Mouse (Mus musculus): ENCODE results near the gene Pop7. TPM values are rescaled to one million over a fixed set of nuclear protein-coding genes. Genes with fewer than 3 reads are reported as not detected.

The Pop7 gene
- polyA plus RNA-seq, 1 experiment from 2014 or later, result 57.9 TPM

- no peak for DNase-seq (ENCODE audit: low spot score)
- Histone ChIP-seq H3K4me3 (ENCODE audit: low read depth, low read length) (peak overlapping the region; percentile 89), H3K27ac (ENCODE audit: low read depth, low read length) (peak overlapping the region; percentile 94), H3K9ac (ENCODE audit: low read length) (peak overlapping the region; percentile 93), H3K36me3 (ENCODE audit: control insufficient read depth, insufficient read depth, low read length) (peaks cover 20% of the 10 kb centered on the region), H3K27me3 (ENCODE audit: control insufficient read depth, insufficient read depth, low read length) (no peaks in the 10 kb centered on the region), H3K4me1 (ENCODE audit: control insufficient read depth, insufficient read depth, low read length) (peaks cover 14% of the 10 kb centered on the region; the same call in 1 of the 2 replicates), H3K9me3 (ENCODE audit: control insufficient read depth, low read length) (no peaks in the 10 kb centered on the region), H3K4me2 (ENCODE audit: low read depth) (peak overlapping the region; percentile 69)
- whole genome bisulfite sequencing, result 80% methylated on average over 8 of the region's 8 CpGs
- no peak for ATAC-seq (ENCODE audit: insufficient read depth, low FRiP score, low TSS enrichment)
Observed at GRCm38 (mm10) chr5:137530075-137530474, 27.8 kb upstream of the Pop7 start.

- no peak for ATAC-seq (ENCODE audit: insufficient read depth, low FRiP score, low TSS enrichment)
- 78% methylated on average over 15 of the region's 15 CpGs for WGBS
- peaks cover 20% of the 10 kb centered on the region for H3K36me3 ChIP-seq (ENCODE audit: control insufficient read depth, insufficient read depth, low read length)
- peak overlapping the region; percentile 69 for H3K4me2 ChIP-seq (ENCODE audit: low read depth)
- peaks cover 14% of the 10 kb centered on the region; the same call in 1 of the 2 replicates for H3K4me1 ChIP-seq (ENCODE audit: control insufficient read depth, insufficient read depth, low read length)
- H3K9me3 ChIP-seq (ENCODE audit: control insufficient read depth, low read length), result no peaks in the 10 kb centered on the region
- H3K27ac ChIP-seq (ENCODE audit: low read depth, low read length), result no peak overlapping the region
- DNase-seq (ENCODE audit: low spot score), result no peak
- peak overlapping the region; percentile 89 for H3K4me3 ChIP-seq (ENCODE audit: low read depth, low read length)
- H3K27me3 ChIP-seq (ENCODE audit: control insufficient read depth, insufficient read depth, low read length), result no peaks in the 10 kb centered on the region
- H3K9ac ChIP-seq (ENCODE audit: low read length), result peak overlapping the region; percentile 93; the same call in 1 of the 2 replicates
Observed at GRCm38 (mm10) chr5:137529221-137529995, 27.1 kb upstream of the Pop7 start.

DNA sequence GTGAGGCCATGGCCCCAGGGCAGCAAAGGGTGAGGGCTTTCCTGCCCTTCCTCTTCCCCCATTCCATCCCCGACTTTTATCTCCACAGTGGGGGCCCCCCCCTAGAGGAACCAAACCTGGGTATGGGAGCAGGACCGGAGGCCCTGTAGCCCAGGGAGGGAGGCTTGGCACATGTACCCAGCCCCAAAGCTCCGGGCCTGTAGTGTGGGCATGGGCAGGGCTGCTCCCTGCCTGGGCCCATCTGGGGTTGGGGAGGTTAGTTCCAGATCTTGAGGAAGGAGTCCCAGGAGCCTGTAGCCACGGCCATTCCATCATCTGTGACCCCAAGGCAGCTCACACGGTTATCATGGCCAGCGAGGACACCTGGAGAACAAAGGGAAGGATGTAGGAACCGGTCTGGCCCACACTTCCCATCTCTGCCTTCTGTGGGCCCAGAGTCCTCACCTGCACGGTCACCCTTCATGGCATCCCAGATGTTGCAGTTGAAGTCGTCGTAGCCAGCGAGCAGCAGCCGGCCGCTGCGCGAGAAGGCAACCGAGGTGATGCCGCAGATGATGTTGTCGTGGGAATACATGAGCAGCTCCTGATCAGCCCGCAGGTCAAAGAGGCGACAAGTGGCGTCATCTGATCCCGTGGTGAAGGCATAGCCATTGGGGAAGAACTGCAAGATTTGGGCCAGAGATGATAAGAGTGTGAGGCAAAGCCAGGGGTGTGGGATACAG is 26.1 kb upstream of the Pop7 start:
- H3K9ac ChIP-seq (ENCODE audit: low read length), result no peak overlapping the region
- 85% methylated on average over 22 of the region's 22 CpGs for WGBS
- peaks cover 14% of the 10 kb centered on the region; the same call in 1 of the 2 replicates for H3K4me1 ChIP-seq (ENCODE audit: control insufficient read depth, insufficient read depth, low read length)
- H3K27me3 ChIP-seq (ENCODE audit: control insufficient read depth, insufficient read depth, low read length), result no peaks in the 10 kb centered on the region
- no peak overlapping the region for H3K27ac ChIP-seq (ENCODE audit: low read depth, low read length)
- no peaks in the 10 kb centered on the region for H3K9me3 ChIP-seq (ENCODE audit: control insufficient read depth, low read length)
- ATAC-seq (ENCODE audit: insufficient read depth, low FRiP score, low TSS enrichment) (no peak), DNase-seq (ENCODE audit: low spot score) (no peak)
- peaks cover 29% of the 10 kb centered on the region for H3K36me3 ChIP-seq (ENCODE audit: control insufficient read depth, insufficient read depth, low read length)
- H3K4me3 ChIP-seq (ENCODE audit: low read depth, low read length), result 0 out of 2 replicates have a peak overlapping the region, but pooled peaks have one; percentile 4
- no peak overlapping the region for H3K4me2 ChIP-seq (ENCODE audit: low read depth)

GRCm38 (mm10) chr5:137527413-137527812 is 25.1 kb upstream of the Pop7 start:
- H3K27ac ChIP-seq (ENCODE audit: low read depth, low read length), result no peak overlapping the region
- no peak for DNase-seq (ENCODE audit: low spot score)
- ATAC-seq (ENCODE audit: insufficient read depth, low FRiP score, low TSS enrichment), result no peak

GRCm38 (mm10) chr5:137526192-137526936 is 24.0 kb upstream of the Pop7 start:
- Histone ChIP-seq H3K9ac (ENCODE audit: low read length) (no peak overlapping the region), H3K36me3 (ENCODE audit: control insufficient read depth, insufficient read depth, low read length) (peaks cover 47% of the 10 kb centered on the region), H3K9me3 (ENCODE audit: control insufficient read depth, low read length) (no peaks in the 10 kb centered on the region), H3K4me1 (ENCODE audit: control insufficient read depth, insufficient read depth, low read length) (peaks cover 14% of the 10 kb centered on the region; the same call in 1 of the 2 replicates), H3K4me3 (ENCODE audit: low read depth, low read length) (no peak overlapping the region), H3K4me2 (ENCODE audit: low read depth) (no peak overlapping the region), H3K27ac (ENCODE audit: low read depth, low read length) (peak overlapping the region; percentile 34; the same call in 1 of the 2 replicates), H3K27me3 (ENCODE audit: control insufficient read depth, insufficient read depth, low read length) (no peaks in the 10 kb centered on the region)
- WGBS, result 51% methylated on average over 16 of the region's 16 CpGs
- ATAC-seq (ENCODE audit: insufficient read depth, low FRiP score, low TSS enrichment) (no peak), DNase-seq (ENCODE audit: low spot score) (no peak)

More at GRCm38 (mm10) chr5:137527413-137527812, 25.1 kb upstream of the Pop7 start:
- no peak overlapping the region for H3K4me3 ChIP-seq (ENCODE audit: low read depth, low read length)
- H3K9me3 ChIP-seq (ENCODE audit: control insufficient read depth, low read length), result no peaks in the 10 kb centered on the region
- peaks cover 14% of the 10 kb centered on the region; the same call in 1 of the 2 replicates for H3K4me1 ChIP-seq (ENCODE audit: control insufficient read depth, insufficient read depth, low read length)
- H3K9ac ChIP-seq (ENCODE audit: low read length), result no peak overlapping the region
- H3K27me3 ChIP-seq (ENCODE audit: control insufficient read depth, insufficient read depth, low read length), result no peaks in the 10 kb centered on the region
- 50% methylated on average over 1 of the region's 1 CpGs for WGBS
- H3K4me2 ChIP-seq (ENCODE audit: low read depth), result no peak overlapping the region
- H3K36me3 ChIP-seq (ENCODE audit: control insufficient read depth, insufficient read depth, low read length), result peaks cover 39% of the 10 kb centered on the region

- Histone ChIP-seq H3K36me3 (ENCODE audit: control insufficient read depth, insufficient read depth, low read length) (peaks cover 54% of the 10 kb centered on the region), H3K9ac (ENCODE audit: low read length) (no peak overlapping the region), H3K4me1 (ENCODE audit: control insufficient read depth, insufficient read depth, low read length) (peaks cover 14% of the 10 kb centered on the region; the same call in 1 of the 2 replicates), H3K27ac (ENCODE audit: low read depth, low read length) (no peak overlapping the region), H3K4me2 (ENCODE audit: low read depth) (no peak overlapping the region), H3K4me3 (ENCODE audit: low read depth, low read length) (no peak overlapping the region), H3K27me3 (ENCODE audit: control insufficient read depth, insufficient read depth, low read length) (no peaks in the 10 kb centered on the region), H3K9me3 (ENCODE audit: control insufficient read depth, low read length) (no peaks in the 10 kb centered on the region)
- ATAC-seq (ENCODE audit: insufficient read depth, low FRiP score, low TSS enrichment) (no peak), DNase-seq (ENCODE audit: low spot score) (no peak)
- 76% methylated on average over 16 of the region's 16 CpGs for WGBS
Observed at GRCm38 (mm10) chr5:137525511-137525910, 23.2 kb upstream of the Pop7 start.

DNA sequence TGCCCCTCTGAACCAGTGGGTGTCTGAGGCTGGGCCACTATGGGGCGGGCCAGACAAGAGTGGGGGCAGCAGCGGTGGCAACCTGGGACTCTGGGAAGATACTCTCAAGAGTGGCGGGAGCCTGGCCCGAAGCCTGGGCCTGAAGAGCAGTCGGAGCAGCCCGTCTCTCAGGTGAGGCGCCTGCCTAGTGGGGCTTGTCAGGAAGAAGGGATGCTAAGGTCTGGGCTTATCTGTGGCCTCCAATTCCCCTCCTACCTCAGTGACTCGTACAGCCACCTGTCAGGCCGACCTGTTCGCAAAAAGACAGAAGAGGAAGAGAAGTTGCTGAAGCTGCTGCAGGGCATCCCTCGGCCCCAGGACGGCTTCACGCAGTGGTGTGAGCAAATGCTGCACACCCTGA is 22.4 kb upstream of the Pop7 start:
- 90% methylated on average over 13 of the region's 13 CpGs for WGBS
- no peaks in the 10 kb centered on the region for H3K9me3 ChIP-seq (ENCODE audit: control insufficient read depth, low read length)
- H3K4me2 ChIP-seq (ENCODE audit: low read depth), result no peak overlapping the region
- no peak for ATAC-seq (ENCODE audit: insufficient read depth, low FRiP score, low TSS enrichment)
- H3K27ac ChIP-seq (ENCODE audit: low read depth, low read length), result no peak overlapping the region
- H3K4me3 ChIP-seq (ENCODE audit: low read depth, low read length), result no peak overlapping the region
- H3K4me1 ChIP-seq (ENCODE audit: control insufficient read depth, insufficient read depth, low read length), result 0 out of 2 replicates have a peak, but pooled peaks cover 6% of the 10 kb centered on the region
- DNase-seq (ENCODE audit: low spot score), result no peak
- H3K36me3 ChIP-seq (ENCODE audit: control insufficient read depth, insufficient read depth, low read length), result peaks cover 60% of the 10 kb centered on the region
- H3K9ac ChIP-seq (ENCODE audit: low read length), result no peak overlapping the region
- H3K27me3 ChIP-seq (ENCODE audit: control insufficient read depth, insufficient read depth, low read length), result no peaks in the 10 kb centered on the region

DNA sequence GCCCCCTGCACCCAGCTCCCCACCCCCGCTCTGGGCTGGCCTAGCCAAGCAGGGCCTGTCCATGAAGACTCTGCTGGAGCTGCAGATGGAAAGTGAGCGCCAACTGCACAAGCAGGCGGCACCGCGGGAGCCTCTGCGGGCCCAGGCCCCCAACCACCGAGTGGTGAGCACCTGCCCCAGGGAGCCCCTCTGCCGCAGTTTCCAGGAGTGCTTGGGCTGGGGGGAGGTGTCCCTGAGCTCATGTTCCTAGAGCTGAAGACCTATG is 21.9 kb upstream of the Pop7 start:
- H3K4me3 ChIP-seq (ENCODE audit: low read depth, low read length), result no peak overlapping the region
- peaks cover 56% of the 10 kb centered on the region for H3K36me3 ChIP-seq (ENCODE audit: control insufficient read depth, insufficient read depth, low read length)
- no peak for ATAC-seq (ENCODE audit: insufficient read depth, low FRiP score, low TSS enrichment)

More for the DNA sequence above, 21.9 kb upstream of the Pop7 start:
- no peak overlapping the region for H3K27ac ChIP-seq (ENCODE audit: low read depth, low read length)
- H3K4me2 ChIP-seq (ENCODE audit: low read depth), result no peak overlapping the region
- 0 out of 2 replicates have a peak, but pooled peaks cover 2% of the 10 kb centered on the region for H3K4me1 ChIP-seq (ENCODE audit: control insufficient read depth, insufficient read depth, low read length)
- no peak for DNase-seq (ENCODE audit: low spot score)
- WGBS, result 95% methylated on average over 8 of the region's 8 CpGs
- no peaks in the 10 kb centered on the region for H3K9me3 ChIP-seq (ENCODE audit: control insufficient read depth, low read length)
- H3K27me3 ChIP-seq (ENCODE audit: control insufficient read depth, insufficient read depth, low read length), result no peaks in the 10 kb centered on the region
- H3K9ac ChIP-seq (ENCODE audit: low read length), result no peak overlapping the region

Measured in neural tube, embryonic 11.5 days (tissue).